In genomic region chr4:57626921-57627320, GRCm38 (mm10) we compare ENCODE assay signal across 17 mouse cellular contexts. TPM values are rescaled to one million over a fixed set of nuclear protein-coding genes. Genes with fewer than 3 reads are reported as not detected.
"Had no signal": no experiment of that assay in that cellular context is flagged by ENCODE, and none has a peak within 500 bp of the region (broad histone marks: within the 10 kb centered on the region; RNA-seq: fewer than 3 reads in every experiment).

No protein-coding gene starts in this region.

- H3K9ac ChIP-seq: liver, postnatal 0 days; lung, embryonic 15.5 days; midbrain, embryonic 12.5 days; neural tube, embryonic 12.5 days; stomach, embryonic 15.5 days had no signal

- H3K4me2 ChIP-seq: lung, embryonic 15.5 days; midbrain, embryonic 12.5 days; neural tube, embryonic 12.5 days; stomach, embryonic 15.5 days had no signal

- H3K9me3 ChIP-seq: lung, embryonic 15.5 days; megakaryocyte, embryonic 14.5 days; midbrain, embryonic 12.5 days; neural tube, embryonic 12.5 days; stomach, embryonic 15.5 days had no signal

- H3K27me3 ChIP-seq: lung, embryonic 15.5 days; megakaryocyte, embryonic 14.5 days; midbrain, embryonic 12.5 days; neural tube, embryonic 12.5 days; stomach, embryonic 15.5 days had no signal

- DNase-seq: liver, postnatal 0 days; lung, adult 2 months; lung, postnatal 14 days; lung, postnatal 36 days; midbrain, embryonic 14.5 days; right cerebral cortex, postnatal 14 days; thymus, adult 2 months; thymus, postnatal 25 days; thymus, postnatal 4 days had no signal

- H3K36me3 ChIP-seq: lung, embryonic 15.5 days; midbrain, embryonic 12.5 days; neural tube, embryonic 12.5 days; stomach, embryonic 15.5 days had no signal

- H3K4me3 ChIP-seq: lung, embryonic 15.5 days; megakaryocyte, embryonic 14.5 days; midbrain, embryonic 12.5 days; neural tube, embryonic 12.5 days; stomach, embryonic 15.5 days had no signal

- ATAC-seq: liver, postnatal 0 days; lung, postnatal 0 days had no signal

- H3K27ac ChIP-seq: lung, embryonic 15.5 days; macrophage; midbrain, embryonic 12.5 days; neural tube, embryonic 12.5 days; stomach, embryonic 15.5 days; stomach, postnatal 0 days had no signal

- H3K4me1 ChIP-seq: megakaryocyte, embryonic 14.5 days; midbrain, embryonic 12.5 days; neural tube, embryonic 12.5 days; stomach, embryonic 15.5 days had no signal

RNA-seq across cellular contexts. Expression of gene Pakap, which starts 58.9 kb away (rescaled TPM):
- polyA plus RNA-seq: macrophage had no signal
